Mouse (Mus musculus) left cerebral cortex, adult 2 months (tissue): ENCODE results near the gene Slc35a5. TPM values are rescaled to one million over a fixed set of nuclear protein-coding genes. Genes with fewer than 3 reads are reported as not detected.

Source experiments
- DNase-seq, 2 experiments: peaks; one replicate each; pipeline ENCODE4 v3.0.0; 2021 to 2022; ENCODE audit warnings: low spot score in 2 of 2, mixed read lengths in 1 of 2; ENCODE audit errors: extremely low spot score in 1 of 2
- H3K27ac ChIP-seq: fragments of 200-600 bp; 2 replicates; pipeline ENCODE4 v1.8.1; 2022
- H3K4me3 ChIP-seq: fragments of 200-600 bp; 2 replicates; pipeline ENCODE4 v1.8.1; 2022
- CTCF ChIP-seq: fragments of 200-600 bp; IDR thresholded peaks from 2 replicates; pipeline ENCODE4 v1.8.1; 2022; ENCODE audit warnings: antibody characterized with exemption, mild to moderate bottlenecking, moderate library complexity
- intact Hi-C: fragments of 180-260 bp; cut with DNase I; formaldehyde crosslinking; loops from one replicate; pipeline ENCODE4 v1.15.1; 2025
- total RNA-seq, 2 experiments: library from RNA; stranded (reverse); gene quantifications; 2 replicates each; pipeline ENCODE4 v1.2.3; 2021

Gene Slc35a5
- total RNA-seq, 2 experiments from 2014 or later, result 43.7 to 51.8 TPM

- intact Hi-C loops, result no loop called here
- Histone ChIP-seq H3K4me3 (no peak overlapping the region), H3K27ac (no peak overlapping the region)
- DNase-seq, result no peak
- TF ChIP-seq CTCF, result no peak
Measured at GRCm38 (mm10) chr16:45148488-45149082, 9.9 kb downstream of the Slc35a5 start.

GRCm38 (mm10) chr16:45145119-45145518, 13.4 kb downstream of the Slc35a5 start:
- intact Hi-C loops, result no loop called here
- no peak for TF ChIP-seq CTCF
- DNase-seq, result no peak
- H3K4me3 ChIP-seq, result no peak overlapping the region
- no peak overlapping the region for H3K27ac ChIP-seq

GRCm38 (mm10) chr16:45142565-45142964, 15.9 kb downstream of the Slc35a5 start:
- DNase-seq, result no peak
- TF ChIP-seq CTCF, result peak; percentile 26
- intact Hi-C loops, result no loop called here
- Histone ChIP-seq H3K27ac (no peak overlapping the region), H3K4me3 (no peak overlapping the region)

- Histone ChIP-seq H3K4me3 (no peak overlapping the region), H3K27ac (no peak overlapping the region)
- DNase-seq, result no peak
- intact Hi-C loops, result no loop called here
- TF ChIP-seq CTCF, result peak; percentile 31
Measured at GRCm38 (mm10) chr16:45141711-45142110, 16.8 kb downstream of the Slc35a5 start.

GRCm38 (mm10) chr16:45127936-45128710, 30.4 kb downstream of the Slc35a5 start:
- Histone ChIP-seq H3K27ac (peak overlapping the region; percentile 56; the same call in 1 of the 2 replicates), H3K4me3 (no peak overlapping the region)
- intact Hi-C loops, result loop anchor here (10.0 kb wide), 2 partner anchors 163 to 363 kb away; partner anchors contain the start of gene Cd200r1
- no peak for TF ChIP-seq CTCF
- peak; percentile 26 to 47 for DNase-seq

- DNase-seq, result no peak
- intact Hi-C loops, result loop anchor here (1.0 to 10.0 kb wide), 3 partner anchors 160 to 399 kb away; partner anchors contain the start of gene Cd200r1
- no peak for TF ChIP-seq CTCF
- H3K27ac ChIP-seq, result no peak overlapping the region
- no peak overlapping the region for H3K4me3 ChIP-seq
Measured at GRCm38 (mm10) chr16:45124230-45125203, 34.0 kb downstream of the Slc35a5 start.

GRCm38 (mm10) chr16:45122571-45122970, 35.9 kb downstream of the Slc35a5 start:
- intact Hi-C loops, result loop anchor here (2.0 to 10.0 kb wide), 3 partner anchors 30 to 358 kb away; partner anchors contain the start of genes Ccdc80 and Cd200r1
- TF ChIP-seq CTCF, result peak; percentile 69
- Histone ChIP-seq H3K4me3 (no peak overlapping the region), H3K27ac (no peak overlapping the region)
- peak in 1 of 2 experiments; percentile 20 for DNase-seq

- DNase-seq, result peak in 1 of 2 experiments; percentile 20
- intact Hi-C loops, result loop anchor here (10.0 kb wide), 2 partner anchors 156 to 356 kb away; partner anchors contain the start of gene Cd200r1
- no peak for TF ChIP-seq CTCF
- H3K4me3 ChIP-seq, result no peak overlapping the region
- no peak overlapping the region for H3K27ac ChIP-seq
Measured at GRCm38 (mm10) chr16:45120844-45121425, 37.6 kb downstream of the Slc35a5 start.

- DNase-seq, result no peak
- TF ChIP-seq CTCF, result no peak
- intact Hi-C loops, result no loop called here
Measured at GRCm38 (mm10) chr16:45118760-45119159, 39.7 kb downstream of the Slc35a5 start.

GRCm38 (mm10) chr16:45117200-45117599, 41.3 kb downstream of the Slc35a5 start:
- no peak for TF ChIP-seq CTCF
- intact Hi-C loops, result no loop called here
- H3K4me3 ChIP-seq, result no peak overlapping the region

More at GRCm38 (mm10) chr16:45118760-45119159, 39.7 kb downstream of the Slc35a5 start:
- Histone ChIP-seq H3K27ac (no peak overlapping the region), H3K4me3 (no peak overlapping the region)

GRCm38 (mm10) chr16:45110498-45110897, 48.0 kb downstream of the Slc35a5 start:
- TF ChIP-seq CTCF, result no peak
- intact Hi-C loops, result no loop called here
- no peak for DNase-seq
- no peak overlapping the region for H3K27ac ChIP-seq
- H3K4me3 ChIP-seq, result no peak overlapping the region

More at GRCm38 (mm10) chr16:45117200-45117599, 41.3 kb downstream of the Slc35a5 start:
- no peak overlapping the region for H3K27ac ChIP-seq
- DNase-seq, result no peak
